Mouse (Mus musculus): ENCODE data around the gene Pcnt. TPM values are rescaled to one million over a fixed set of nuclear protein-coding genes. Genes with fewer than 3 reads are reported as not detected.

Gene Pcnt
- polyA plus RNA-seq, 1 experiment from 2014 or later: 18.1 TPM

- no peak overlapping the region for H3K4me2 ChIP-seq (replicated peaks)
- H3K9ac ChIP-seq: no peak overlapping the region
- WGBS: 87% methylated on average over 9 of the region's 9 CpGs
- no peak for ATAC-seq (ENCODE audit: insufficient number of reproducible peaks, insufficient read depth, low FRiP score, low TSS enrichment)
- no peaks in the 10 kb centered on the region for H3K9me3 ChIP-seq
- no peak overlapping the region for H3K4me3 ChIP-seq
- H3K27me3 ChIP-seq: no peaks in the 10 kb centered on the region
- H3K27ac ChIP-seq: no peak overlapping the region
- no peaks in the 10 kb centered on the region for H3K4me1 ChIP-seq
- peaks cover 56% of the 10 kb centered on the region for H3K36me3 ChIP-seq
Measured at GRCm38 (mm10) chr10:76391786-76392185, 50.8 kb downstream of the Pcnt start.

- Histone ChIP-seq H3K9ac (no peak overlapping the region), H3K27ac (no peak overlapping the region), H3K4me2 (replicated peaks) (no peak overlapping the region), H3K9me3 (no peaks in the 10 kb centered on the region), H3K4me1 (no peaks in the 10 kb centered on the region), H3K27me3 (no peaks in the 10 kb centered on the region), H3K4me3 (no peak overlapping the region), H3K36me3 (peaks cover 57% of the 10 kb centered on the region)
- ATAC-seq (ENCODE audit: insufficient number of reproducible peaks, insufficient read depth, low FRiP score, low TSS enrichment): no peak
- WGBS: 95% methylated on average over 9 of the region's 9 CpGs
Measured at GRCm38 (mm10) chr10:76391166-76391565, 51.4 kb downstream of the Pcnt start.

- no peak overlapping the region for H3K4me3 ChIP-seq
- peaks cover 74% of the 10 kb centered on the region for H3K36me3 ChIP-seq
- H3K4me2 ChIP-seq (replicated peaks): no peak overlapping the region
- H3K4me1 ChIP-seq: 0 out of 2 replicates have a peak, but pooled peaks cover 3% of the 10 kb centered on the region
- H3K9ac ChIP-seq: no peak overlapping the region
- H3K9me3 ChIP-seq: no peaks in the 10 kb centered on the region
- no peak overlapping the region for H3K27ac ChIP-seq
- ATAC-seq (ENCODE audit: insufficient number of reproducible peaks, insufficient read depth, low FRiP score, low TSS enrichment): no peak
- 92% methylated on average over 18 of the region's 18 CpGs for WGBS
- no peaks in the 10 kb centered on the region for H3K27me3 ChIP-seq
Measured at GRCm38 (mm10) chr10:76374981-76375380, 67.6 kb downstream of the Pcnt start.

- no peak overlapping the region for H3K4me3 ChIP-seq
- peaks cover 75% of the 10 kb centered on the region for H3K36me3 ChIP-seq
- H3K27ac ChIP-seq: no peak overlapping the region
- H3K27me3 ChIP-seq: no peaks in the 10 kb centered on the region
- H3K9me3 ChIP-seq: no peaks in the 10 kb centered on the region
- no peak overlapping the region for H3K4me2 ChIP-seq (replicated peaks)
- ATAC-seq (ENCODE audit: insufficient number of reproducible peaks, insufficient read depth, low FRiP score, low TSS enrichment): no peak
- H3K4me1 ChIP-seq: 0 out of 2 replicates have a peak, but pooled peaks cover 3% of the 10 kb centered on the region
- no peak overlapping the region for H3K9ac ChIP-seq
- WGBS: 75% methylated on average over 3 of the region's 3 CpGs
Measured at GRCm38 (mm10) chr10:76371736-76372135, 70.8 kb downstream of the Pcnt start.

- no peak overlapping the region for H3K4me2 ChIP-seq (replicated peaks)
- peaks cover 71% of the 10 kb centered on the region for H3K36me3 ChIP-seq
- H3K9ac ChIP-seq: no peak overlapping the region
- no peak overlapping the region for H3K4me3 ChIP-seq
- 0 out of 2 replicates have a peak, but pooled peaks cover 3% of the 10 kb centered on the region for H3K4me1 ChIP-seq
- H3K27ac ChIP-seq: no peak overlapping the region
- no peak for ATAC-seq (ENCODE audit: insufficient number of reproducible peaks, insufficient read depth, low FRiP score, low TSS enrichment)
- H3K9me3 ChIP-seq: no peaks in the 10 kb centered on the region
- no peaks in the 10 kb centered on the region for H3K27me3 ChIP-seq
- WGBS: 94% methylated on average over 13 of the region's 13 CpGs
Measured at GRCm38 (mm10) chr10:76368766-76369165, 73.8 kb downstream of the Pcnt start.

GRCm38 (mm10) chr10:76363233-76363632, 79.4 kb downstream of the Pcnt start:
- Histone ChIP-seq H3K9me3 (no peaks in the 10 kb centered on the region), H3K9ac (no peak overlapping the region), H3K4me2 (replicated peaks) (no peak overlapping the region), H3K27ac (no peak overlapping the region), H3K4me3 (no peak overlapping the region), H3K27me3 (no peaks in the 10 kb centered on the region), H3K36me3 (peaks cover 37% of the 10 kb centered on the region), H3K4me1 (no peaks in the 10 kb centered on the region)
- ATAC-seq (ENCODE audit: insufficient number of reproducible peaks, insufficient read depth, low FRiP score, low TSS enrichment): no peak
- 62% methylated on average over 3 of the region's 3 CpGs for WGBS

GRCm38 (mm10) chr10:76358468-76358867, 84.1 kb downstream of the Pcnt start:
- H3K4me1 ChIP-seq: no peaks in the 10 kb centered on the region
- no peaks in the 10 kb centered on the region for H3K27me3 ChIP-seq
- H3K27ac ChIP-seq: no peak overlapping the region
- H3K9me3 ChIP-seq: no peaks in the 10 kb centered on the region
- no peak overlapping the region for H3K9ac ChIP-seq
- 90% methylated on average over 5 of the region's 5 CpGs for WGBS
- H3K4me2 ChIP-seq (replicated peaks): no peak overlapping the region
- no peak for ATAC-seq (ENCODE audit: insufficient number of reproducible peaks, insufficient read depth, low FRiP score, low TSS enrichment)
- no peak overlapping the region for H3K4me3 ChIP-seq
- peaks cover 37% of the 10 kb centered on the region for H3K36me3 ChIP-seq

- no peak for ATAC-seq (ENCODE audit: insufficient number of reproducible peaks, insufficient read depth, low FRiP score, low TSS enrichment)
- 86% methylated on average over 8 of the region's 8 CpGs for WGBS
- Histone ChIP-seq H3K4me1 (no peaks in the 10 kb centered on the region), H3K4me2 (replicated peaks) (no peak overlapping the region), H3K4me3 (no peak overlapping the region), H3K27me3 (no peaks in the 10 kb centered on the region), H3K9ac (no peak overlapping the region), H3K27ac (no peak overlapping the region), H3K36me3 (peaks cover 48% of the 10 kb centered on the region), H3K9me3 (no peaks in the 10 kb centered on the region)
Measured at GRCm38 (mm10) chr10:76357286-76357875, 85.2 kb downstream of the Pcnt start.

- H3K4me3 ChIP-seq: no peak overlapping the region
- no peak overlapping the region for H3K4me2 ChIP-seq (replicated peaks)
- no peak overlapping the region for H3K9ac ChIP-seq
- H3K4me1 ChIP-seq: no peaks in the 10 kb centered on the region
- H3K36me3 ChIP-seq: peaks cover 68% of the 10 kb centered on the region
- no peak overlapping the region for H3K27ac ChIP-seq
- WGBS: 87% methylated on average over 12 of the region's 12 CpGs
- ATAC-seq (ENCODE audit: insufficient number of reproducible peaks, insufficient read depth, low FRiP score, low TSS enrichment): no peak
- no peaks in the 10 kb centered on the region for H3K9me3 ChIP-seq
- no peaks in the 10 kb centered on the region for H3K27me3 ChIP-seq
Measured at GRCm38 (mm10) chr10:76354974-76355373, 87.6 kb downstream of the Pcnt start.

- Histone ChIP-seq H3K27me3 (no peaks in the 10 kb centered on the region), H3K36me3 (peaks cover 69% of the 10 kb centered on the region), H3K4me1 (no peaks in the 10 kb centered on the region), H3K4me3 (no peak overlapping the region), H3K9me3 (no peaks in the 10 kb centered on the region), H3K9ac (no peak overlapping the region), H3K27ac (no peak overlapping the region), H3K4me2 (replicated peaks) (no peak overlapping the region)
- ATAC-seq (ENCODE audit: insufficient number of reproducible peaks, insufficient read depth, low FRiP score, low TSS enrichment): no peak
- 96% methylated on average over 12 of the region's 12 CpGs for WGBS
Measured at GRCm38 (mm10) chr10:76353986-76354385, 88.6 kb downstream of the Pcnt start.

GRCm38 (mm10) chr10:76351953-76352352, 90.6 kb downstream of the Pcnt start:
- H3K9ac ChIP-seq: no peak overlapping the region
- no peak for ATAC-seq (ENCODE audit: insufficient number of reproducible peaks, insufficient read depth, low FRiP score, low TSS enrichment)
- no peak overlapping the region for H3K4me2 ChIP-seq (replicated peaks)
- no peaks in the 10 kb centered on the region for H3K9me3 ChIP-seq
- H3K27me3 ChIP-seq: no peaks in the 10 kb centered on the region
- no peaks in the 10 kb centered on the region for H3K4me1 ChIP-seq
- no peak overlapping the region for H3K27ac ChIP-seq
- H3K36me3 ChIP-seq: peaks cover 67% of the 10 kb centered on the region
- 82% methylated on average over 7 of the region's 7 CpGs for WGBS
- no peak overlapping the region for H3K4me3 ChIP-seq

- ATAC-seq (ENCODE audit: insufficient number of reproducible peaks, insufficient read depth, low FRiP score, low TSS enrichment): no peak
- H3K4me1 ChIP-seq: peaks cover 26% of the 10 kb centered on the region
- H3K27ac ChIP-seq: no peak overlapping the region
- no peaks in the 10 kb centered on the region for H3K9me3 ChIP-seq
- no peak overlapping the region for H3K9ac ChIP-seq
- H3K36me3 ChIP-seq: peaks cover 17% of the 10 kb centered on the region
- WGBS: 11% methylated on average over 4 of the region's 4 CpGs
- no peaks in the 10 kb centered on the region for H3K27me3 ChIP-seq
- peak overlapping the region; percentile 73 for H3K4me2 ChIP-seq (replicated peaks)
- H3K4me3 ChIP-seq: peak overlapping the region; percentile 54; the same call in 1 of the 2 replicates
Measured at GRCm38 (mm10) chr10:76346589-76346988, 96.0 kb downstream of the Pcnt start.
